Mouse (Mus musculus) T-helper 2 cell (primary cell): ENCODE data around the gene Nosip.
"Not testable (repeated sequence)": the region's sequence is repeated elsewhere in the genome, so short reads cannot be mapped to it uniquely, and the experiment has no call there.

Experiments used
- in situ Hi-C: fragments of 300-600 bp; cut with MboI, MseI; formaldehyde crosslinking; loops from one replicate; pipeline ENCODE4 v1.15.1; 2025; ENCODE audit warnings: high pct_unique_total_duplicates

Nosip gene

DNA sequence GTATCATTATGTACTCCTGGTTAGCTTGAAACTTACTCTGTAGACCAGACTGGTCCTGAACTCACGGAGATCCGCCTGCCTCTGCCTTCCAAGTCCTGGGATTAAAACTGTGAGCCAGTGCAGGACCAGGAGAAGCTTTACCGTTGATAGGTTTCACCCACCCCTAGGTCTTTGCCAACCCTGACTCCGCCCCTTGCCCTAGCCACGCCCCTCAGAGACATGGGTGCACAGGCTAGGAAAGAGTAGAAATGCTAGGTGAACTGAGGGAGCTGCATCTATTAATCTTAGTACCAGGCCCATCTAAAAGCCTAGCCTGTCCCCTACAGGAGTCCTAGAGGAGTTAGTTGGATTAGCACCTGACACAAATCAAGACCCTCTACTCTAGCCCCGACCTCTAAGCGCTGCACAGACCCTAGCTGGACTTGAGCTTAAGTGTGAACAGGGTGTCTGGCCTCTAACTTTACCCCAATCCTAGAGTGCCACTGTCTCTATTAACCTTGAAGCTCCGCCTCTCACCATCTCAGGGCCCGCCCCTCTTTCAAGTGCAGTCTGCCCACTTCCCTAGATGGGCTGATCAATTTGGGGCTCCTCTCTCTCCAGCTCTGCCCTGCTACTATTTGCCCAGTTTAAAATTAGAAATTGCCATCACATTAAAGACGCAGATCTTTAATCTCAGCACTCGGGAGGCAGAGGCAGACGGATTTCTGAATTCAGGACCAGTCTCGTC, 28.2 kb downstream of the Nosip start:
- in situ Hi-C loops: no loop called here

GRCm38 (mm10) chr7:45091001-45091990, 29.1 kb downstream of the Nosip start:
- in situ Hi-C loops: no loop called here

DNA sequence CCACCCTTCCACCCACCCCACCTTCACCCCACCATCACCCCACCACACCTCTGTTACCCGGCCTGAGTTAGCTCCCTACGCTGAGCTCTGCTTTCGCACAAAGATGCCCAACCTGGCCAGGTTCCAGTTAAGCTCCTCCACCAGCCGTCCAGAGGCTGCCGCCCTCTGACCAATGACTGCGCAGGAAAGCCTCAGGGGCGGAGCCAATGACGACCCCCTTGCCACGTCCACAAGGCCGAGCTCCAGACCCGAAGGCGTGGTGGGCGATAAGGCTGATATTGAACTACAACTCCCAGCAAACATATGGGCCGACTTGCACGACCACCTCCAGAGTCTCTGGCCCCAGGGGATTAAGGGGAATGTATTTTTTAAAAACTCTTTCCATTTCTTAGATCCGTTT, 29.8 kb downstream of the Nosip start, which contains the start of gene Rcn3:
Gene Rcn3, minus strand, starts transcription at position 174 of the 400 bp plus-strand sequence.
- in situ Hi-C loops: no loop called here

GRCm38 (mm10) chr7:45092828-45093515, 30.7 kb downstream of the Nosip start:
- in situ Hi-C loops: no loop called here

DNA sequence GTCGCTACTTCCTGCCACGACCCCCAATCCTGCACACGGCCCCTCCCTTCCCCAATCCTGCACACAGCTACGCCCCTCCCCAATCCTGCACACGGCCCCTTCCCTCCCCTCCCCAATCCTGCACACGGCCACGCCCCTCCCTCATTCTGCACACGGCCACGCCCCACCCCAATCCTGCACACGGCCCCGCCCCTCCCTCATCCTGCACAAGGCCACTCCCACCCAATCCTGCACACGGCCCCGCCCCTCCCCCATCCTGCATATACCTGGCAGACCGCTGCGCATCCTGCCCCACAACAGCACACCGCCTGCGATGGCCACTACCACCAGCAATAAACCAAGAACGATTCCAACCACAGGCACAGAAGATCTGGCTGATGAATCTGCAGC, 31.3 kb downstream of the Nosip start:
- in situ Hi-C loops: no loop called here

DNA sequence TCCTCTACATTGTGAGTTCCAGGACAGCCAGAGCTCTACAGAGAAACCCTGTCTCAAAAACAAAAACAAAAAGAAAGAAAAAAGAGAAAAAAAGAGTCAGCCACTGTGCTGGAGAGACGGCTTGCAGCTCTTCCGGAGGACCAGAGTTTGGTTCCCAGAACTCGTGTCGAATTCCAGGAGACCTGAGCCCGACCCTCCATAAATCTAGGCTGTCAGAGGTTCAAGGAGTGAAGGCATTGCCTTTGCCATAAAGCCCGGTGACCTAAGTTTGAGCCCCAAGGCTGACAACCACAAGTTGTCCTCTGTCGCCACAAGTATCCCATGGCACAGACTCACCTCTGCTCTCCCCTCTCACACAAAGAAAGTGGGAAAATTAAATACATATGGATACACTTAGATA, 31.9 kb downstream of the Nosip start:
- in situ Hi-C loops: no loop called here

GRCm38 (mm10) chr7:45095367-45095766, 33.1 kb downstream of the Nosip start:
- in situ Hi-C loops: no loop called here

DNA sequence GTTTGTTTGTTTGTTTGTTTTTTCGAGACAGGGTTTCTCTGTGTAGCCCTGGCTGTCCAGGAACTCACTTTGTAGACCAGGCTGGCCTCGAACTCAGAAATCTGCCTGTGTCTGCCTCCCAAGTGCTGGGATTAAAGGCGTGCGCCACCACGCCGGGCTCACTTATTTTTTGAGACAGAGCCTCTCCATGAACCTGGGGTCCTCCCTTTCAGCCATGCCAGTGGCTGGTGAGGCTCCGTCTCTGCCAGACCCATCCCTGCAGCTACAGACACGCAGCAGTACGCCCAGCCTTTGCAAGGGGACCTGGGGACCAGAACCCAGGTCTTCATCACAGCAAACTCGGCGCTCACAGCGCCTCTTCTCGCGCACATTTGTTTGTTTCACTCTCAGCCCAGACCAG, 33.7 kb downstream of the Nosip start:
- in situ Hi-C loops: not testable (repeated sequence)

GRCm38 (mm10) chr7:45097479-45097878, 35.2 kb downstream of the Nosip start:
- in situ Hi-C loops: no loop called here

DNA sequence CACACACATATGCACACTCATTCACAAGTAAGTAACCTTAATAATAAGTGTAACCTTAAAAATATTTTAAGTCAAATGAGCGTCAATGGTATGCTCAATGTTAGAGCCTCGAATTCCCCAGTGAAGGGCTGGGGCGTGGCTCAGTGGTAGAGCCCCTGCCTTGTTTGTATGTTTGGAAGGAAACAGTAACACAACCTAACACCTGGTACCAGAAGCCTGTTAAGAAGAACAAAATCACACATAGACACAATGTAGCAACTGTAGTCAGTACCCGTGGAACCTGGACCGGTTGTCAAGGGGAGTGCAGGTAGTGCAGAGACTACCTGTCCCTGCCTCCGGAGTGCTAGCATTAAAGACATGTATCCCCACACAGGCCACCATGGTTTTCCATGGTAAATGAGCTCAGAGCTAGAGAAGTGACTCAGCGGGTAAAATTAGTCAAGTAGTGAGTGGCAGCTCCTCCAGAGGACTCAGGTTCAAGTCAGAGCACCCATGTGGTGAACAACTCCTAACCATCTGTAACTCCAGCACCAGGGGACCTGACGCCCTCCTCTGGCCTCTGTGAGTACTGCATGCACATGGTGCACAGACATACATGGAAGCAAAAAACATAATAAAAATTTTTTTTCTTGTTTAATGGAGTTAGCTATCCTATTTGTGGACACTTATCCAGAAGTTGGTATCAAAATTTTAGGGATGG, 36.5 kb downstream of the Nosip start:
- in situ Hi-C loops: no loop called here

DNA sequence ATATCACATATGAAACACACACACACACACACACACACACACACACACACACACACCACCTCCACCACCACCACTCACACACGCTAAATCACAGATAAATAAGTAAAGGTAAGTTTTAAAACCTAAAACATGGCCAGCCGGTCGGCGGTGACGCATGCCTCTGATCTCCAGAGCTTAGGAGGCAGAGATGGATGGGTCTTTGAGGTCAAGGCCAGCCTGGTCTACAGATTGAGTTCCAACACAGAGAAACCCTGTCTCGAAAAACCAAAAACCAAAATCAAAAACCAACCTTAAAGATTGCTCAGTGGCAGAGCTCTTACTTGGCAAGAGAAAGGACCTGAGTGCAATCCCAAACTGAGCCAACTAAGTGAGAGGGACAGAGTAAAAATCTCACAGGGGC, 37.8 kb downstream of the Nosip start:
- in situ Hi-C loops: no loop called here

GRCm38 (mm10) chr7:45102441-45102840, 40.2 kb downstream of the Nosip start:
- in situ Hi-C loops: no loop called here

DNA sequence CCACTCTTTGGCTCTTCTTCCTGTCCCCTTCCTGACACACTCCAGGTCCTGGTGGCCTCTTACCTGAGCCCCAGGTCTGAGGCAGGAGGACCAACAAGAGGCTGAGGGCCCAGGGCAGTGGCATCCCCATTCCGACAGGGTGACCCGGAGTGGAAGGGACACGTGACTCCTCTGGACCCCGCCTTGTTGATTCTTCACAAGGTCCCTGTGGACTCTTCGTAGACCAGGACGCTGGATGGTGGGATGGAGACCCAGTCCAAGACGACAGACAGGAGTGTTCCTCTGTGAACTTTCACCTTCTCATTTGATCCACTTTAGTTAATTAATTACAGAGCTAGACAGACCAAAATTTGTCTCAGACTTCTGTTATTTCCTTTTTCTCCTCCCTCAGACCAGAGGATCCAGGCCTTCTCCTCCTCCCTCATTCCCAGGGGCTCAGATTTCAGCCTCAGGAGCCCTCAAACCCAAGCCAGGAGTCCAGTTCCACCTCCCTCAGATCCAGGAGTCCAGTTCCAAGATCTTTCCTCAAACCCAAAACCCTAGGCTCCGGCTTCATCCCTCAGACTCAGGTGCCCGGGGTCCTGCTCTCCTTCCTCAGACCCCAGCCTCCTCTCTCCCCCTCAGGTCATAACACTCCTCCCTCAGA, 40.8 kb downstream of the Nosip start:
- in situ Hi-C loops: no loop called here

DNA sequence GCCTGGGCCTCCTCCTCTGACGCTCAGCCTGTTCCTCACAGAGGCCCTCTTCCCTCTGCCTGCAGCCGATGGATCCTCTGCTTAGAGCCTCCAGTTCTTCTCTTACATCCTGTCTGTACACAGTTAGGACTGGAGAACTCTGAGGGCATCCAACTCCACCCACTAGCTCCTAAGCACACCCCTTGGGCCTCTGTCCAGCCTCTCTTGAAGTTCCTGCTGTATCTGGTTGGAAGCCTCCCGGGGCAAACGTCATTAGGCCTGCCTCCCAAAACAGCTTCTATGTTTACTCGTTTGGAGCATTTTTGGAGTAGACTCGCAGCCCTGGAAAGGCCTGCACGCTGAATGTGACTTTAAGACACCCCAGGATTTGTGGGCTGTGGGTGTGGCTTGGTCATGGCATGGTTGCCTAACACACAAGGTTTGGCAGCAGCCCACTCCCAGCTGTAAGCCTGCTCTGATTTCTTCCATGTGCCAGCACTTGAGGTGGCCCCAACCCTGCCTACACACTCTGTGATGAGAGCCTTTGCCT, 41.5 kb downstream of the Nosip start, which contains the start of gene Fcgrt:
Gene Fcgrt, minus strand, starts transcription at position 200 of the 529 bp plus-strand sequence.
- in situ Hi-C loops: no loop called here

GRCm38 (mm10) chr7:45104941-45105340, 42.7 kb downstream of the Nosip start:
- in situ Hi-C loops: no loop called here

- in situ Hi-C loops: no loop called here
These were observed 43.3 kb downstream of the Nosip start for GRCm38 (mm10) chr7:45105491-45105890.

- in situ Hi-C loops: no loop called here
These were observed 44.2 kb downstream of the Nosip start for GRCm38 (mm10) chr7:45106441-45106840.

DNA sequence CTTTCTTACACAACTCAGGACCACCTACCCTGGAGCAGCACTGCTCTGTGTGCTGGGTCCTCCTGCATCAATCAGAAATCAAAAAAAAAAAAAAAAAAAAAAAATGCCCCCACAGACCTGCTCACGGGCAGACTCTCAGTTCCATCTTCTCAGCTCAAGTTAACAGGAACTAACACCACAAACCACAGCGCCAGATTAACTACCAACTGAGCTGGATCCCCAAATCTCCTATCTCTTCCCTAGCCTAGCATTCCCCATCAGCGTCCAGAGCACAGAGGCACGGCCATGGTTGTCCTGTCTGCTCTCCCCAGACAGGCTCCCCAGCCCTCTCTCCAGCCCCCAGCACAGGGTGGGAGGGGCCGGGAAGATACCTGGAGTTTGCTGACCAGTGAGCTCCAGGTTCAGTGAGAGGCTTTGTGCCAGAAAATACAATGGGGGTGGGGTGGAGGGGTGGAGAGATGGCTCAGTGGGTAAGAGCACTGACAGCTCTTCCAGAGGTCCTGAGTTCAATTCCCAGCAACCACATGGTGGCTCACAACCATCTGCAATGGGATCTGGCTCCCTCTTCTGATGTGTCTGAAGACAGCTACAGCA, 44.9 kb downstream of the Nosip start:
- in situ Hi-C loops: no loop called here

DNA sequence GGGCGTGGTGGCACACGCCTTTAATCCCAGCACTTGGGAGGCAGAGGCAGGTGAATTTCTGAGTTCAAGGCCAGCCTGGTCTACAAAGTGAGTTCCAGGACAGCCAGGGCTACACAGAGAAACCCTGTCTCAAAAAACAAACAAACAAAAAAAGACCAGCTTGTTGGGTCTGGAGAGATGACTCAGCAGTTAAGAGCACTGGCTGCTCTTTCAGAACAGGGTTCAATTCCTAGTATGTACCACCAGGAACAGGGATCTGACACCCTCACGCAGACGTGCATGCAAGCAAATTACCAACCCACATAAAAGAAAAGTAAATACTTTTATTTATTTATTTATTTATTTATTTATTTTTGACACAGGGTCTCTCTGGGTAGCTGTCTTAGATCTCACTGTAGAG, 47.9 kb downstream of the Nosip start:
- in situ Hi-C loops: not testable (repeated sequence)

DNA sequence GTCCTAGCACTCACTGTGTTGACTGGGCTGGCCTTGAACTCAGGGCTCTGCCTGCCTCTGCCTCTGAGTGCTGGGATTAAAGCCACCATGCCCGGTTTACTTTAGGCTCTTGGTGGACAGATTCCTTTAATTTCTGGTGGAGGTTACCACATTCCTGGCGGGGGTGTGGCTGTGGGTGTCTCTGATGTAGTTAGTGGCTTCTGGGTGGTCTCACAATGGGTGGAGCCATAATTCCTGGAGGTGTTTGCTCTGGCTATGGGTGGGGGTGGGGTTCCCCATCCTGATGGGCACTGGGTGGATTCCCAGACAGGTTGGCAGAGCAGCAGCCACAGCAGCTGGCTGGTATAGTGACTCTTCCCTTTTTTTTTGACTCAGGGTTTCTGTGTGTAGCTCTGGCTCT, 49.7 kb downstream of the Nosip start:
- in situ Hi-C loops: no loop called here
